Mouse (Mus musculus): ENCODE data around the gene Rbck1. TPM values are rescaled to one million over a fixed set of nuclear protein-coding genes. Genes with fewer than 3 reads are reported as not detected.
A peak's percentile ranks its signal among the peaks of the same experiment; 100 is the strongest.

The Rbck1 gene
- polyA plus RNA-seq, 1 experiment from 2014 or later, result 138 TPM

- peak; percentile 27 for DNase-seq (ENCODE audit: low spot score)
Observed at GRCm38 (mm10) chr2:152344361-152344760, 11.9 kb upstream of the Rbck1 start.

- peak; percentile 88 for DNase-seq (ENCODE audit: low spot score)
Observed at GRCm38 (mm10) chr2:152343329-152344213, 11.1 kb upstream of the Rbck1 start, which contains the start of gene Trib3. Gene Trib3 (minus strand): TSS chr2:152344032.

GRCm38 (mm10) chr2:152339631-152340179 is 7.3 kb upstream of the Rbck1 start:
- DNase-seq (ENCODE audit: low spot score), result no peak

- no peak for DNase-seq (ENCODE audit: low spot score)
Observed at GRCm38 (mm10) chr2:152338319-152338718, 5.9 kb upstream of the Rbck1 start.

- no peak for DNase-seq (ENCODE audit: low spot score)
Observed at GRCm38 (mm10) chr2:152337591-152338212, 5.2 kb upstream of the Rbck1 start.

GRCm38 (mm10) chr2:152336856-152337255 is 4.4 kb upstream of the Rbck1 start:
- DNase-seq (ENCODE audit: low spot score), result no peak

GRCm38 (mm10) chr2:152335289-152335820 is 2.9 kb upstream of the Rbck1 start:
- no peak for DNase-seq (ENCODE audit: low spot score)

GRCm38 (mm10) chr2:152333345-152334006 is 1.0 kb upstream of the Rbck1 start:
- no peak for DNase-seq (ENCODE audit: low spot score)

- DNase-seq (ENCODE audit: low spot score), result peak; percentile 14
Observed at GRCm38 (mm10) chr2:152330858-152331423, 1.5 kb downstream of the Rbck1 start.

- DNase-seq (ENCODE audit: low spot score), result no peak
Observed at GRCm38 (mm10) chr2:152327980-152328379, 4.5 kb downstream of the Rbck1 start.

GRCm38 (mm10) chr2:152326654-152327053 is 5.8 kb downstream of the Rbck1 start:
- no peak for DNase-seq (ENCODE audit: low spot score)

GRCm38 (mm10) chr2:152326157-152326556 is 6.3 kb downstream of the Rbck1 start:
- DNase-seq (ENCODE audit: low spot score), result no peak

- no peak for DNase-seq (ENCODE audit: low spot score)
Observed at GRCm38 (mm10) chr2:152324842-152325241, 7.6 kb downstream of the Rbck1 start.

- DNase-seq (ENCODE audit: low spot score), result no peak
Observed at GRCm38 (mm10) chr2:152323971-152324370, 8.5 kb downstream of the Rbck1 start.

GRCm38 (mm10) chr2:152322198-152322597 is 10.3 kb downstream of the Rbck1 start:
- no peak for DNase-seq (ENCODE audit: low spot score)

- no peak for DNase-seq (ENCODE audit: low spot score)
Observed at GRCm38 (mm10) chr2:152321558-152321957, 10.9 kb downstream of the Rbck1 start.

GRCm38 (mm10) chr2:152317054-152317453 is 15.4 kb downstream of the Rbck1 start:
- DNase-seq (ENCODE audit: low spot score), result no peak

GRCm38 (mm10) chr2:152313926-152314325 is 18.5 kb downstream of the Rbck1 start:
- no peak for DNase-seq (ENCODE audit: low spot score)

GRCm38 (mm10) chr2:152312996-152313395 is 19.5 kb downstream of the Rbck1 start:
- no peak for DNase-seq (ENCODE audit: low spot score)

GRCm38 (mm10) chr2:152307186-152307585 is 25.3 kb downstream of the Rbck1 start:
- no peak for DNase-seq (ENCODE audit: low spot score)

- no peak for DNase-seq (ENCODE audit: low spot score)
Observed at GRCm38 (mm10) chr2:152305480-152305879, 27.0 kb downstream of the Rbck1 start.
